Mouse (Mus musculus) small intestine, adult 2 months (tissue): ENCODE data around the gene S100z. TPM values are rescaled to one million over a fixed set of nuclear protein-coding genes. Genes with fewer than 3 reads are reported as not detected.

Experiments used
- H3K27ac ChIP-seq: fragments of 200-500 bp; 2 replicates; pipeline ENCODE4 v1.5.1; 2012; ENCODE audit warnings: low read depth, low read length, control low read depth, inconsistent platforms; ENCODE audit not compliant: insufficient read depth
- H3K27me3 ChIP-seq: fragments of 200-500 bp; 2 replicates; pipeline ENCODE4 v1.6.1; 2012; ENCODE audit warnings: mild to moderate bottlenecking, moderate library complexity, low read length, inconsistent platforms; ENCODE audit not compliant: control insufficient read depth, insufficient read depth
- H3K36me3 ChIP-seq: fragments of 200-500 bp; 2 replicates; pipeline ENCODE4 v1.6.1; 2012; ENCODE audit warnings: mild to moderate bottlenecking, low read length, control low read depth, inconsistent platforms; ENCODE audit not compliant: control insufficient read depth, insufficient read depth
- H3K4me1 ChIP-seq: fragments of 200-500 bp; 2 replicates; pipeline ENCODE4 v1.6.1; 2012; ENCODE audit warnings: low read length, inconsistent platforms, mixed read lengths; ENCODE audit not compliant: control insufficient read depth, insufficient read depth, insufficient read length
- H3K4me3 ChIP-seq: fragments of 200-500 bp; 2 replicates; pipeline ENCODE4 v1.5.1; 2012; ENCODE audit warnings: low read depth, mild to moderate bottlenecking, control low read depth, inconsistent platforms, low read length, moderate library complexity
- CTCF ChIP-seq: fragments of 200-500 bp; IDR thresholded peaks from 2 replicates; pipeline ENCODE4 v1.5.1; 2012; ENCODE audit warnings: low read depth, mild to moderate bottlenecking, control low read depth, inconsistent platforms, low read length, moderate library complexity, mixed read lengths; ENCODE audit not compliant: insufficient replicate concordance, insufficient read length; ENCODE audit errors: extremely low read depth
- POLR2A ChIP-seq: fragments of 200-500 bp; IDR thresholded peaks from 2 replicates; pipeline ENCODE4 v1.6.1; 2012; ENCODE audit warnings: low read depth, mild to moderate bottlenecking, control low read depth, inconsistent platforms, low read length, moderate library complexity
- WGBS: fragments of 180-500 bp; shearing (Covaris S2); methylation state at CpG from one replicate; pipeline ENCODE4 v1.1.7; 2018; 5-methylcytosine and 5-hydroxymethylcytosine counted together
- polyA plus RNA-seq: library from polyadenylated mRNA; depleted of rRNA; stranded (reverse); fragments of >200 nt; gene quantifications from 2 replicates; pipeline ENCODE4 v1.2.3, GENCODE M21; 2012; rRNA removed

Gene S100z
- polyA plus RNA-seq = not detected in 2 replicates

DNA sequence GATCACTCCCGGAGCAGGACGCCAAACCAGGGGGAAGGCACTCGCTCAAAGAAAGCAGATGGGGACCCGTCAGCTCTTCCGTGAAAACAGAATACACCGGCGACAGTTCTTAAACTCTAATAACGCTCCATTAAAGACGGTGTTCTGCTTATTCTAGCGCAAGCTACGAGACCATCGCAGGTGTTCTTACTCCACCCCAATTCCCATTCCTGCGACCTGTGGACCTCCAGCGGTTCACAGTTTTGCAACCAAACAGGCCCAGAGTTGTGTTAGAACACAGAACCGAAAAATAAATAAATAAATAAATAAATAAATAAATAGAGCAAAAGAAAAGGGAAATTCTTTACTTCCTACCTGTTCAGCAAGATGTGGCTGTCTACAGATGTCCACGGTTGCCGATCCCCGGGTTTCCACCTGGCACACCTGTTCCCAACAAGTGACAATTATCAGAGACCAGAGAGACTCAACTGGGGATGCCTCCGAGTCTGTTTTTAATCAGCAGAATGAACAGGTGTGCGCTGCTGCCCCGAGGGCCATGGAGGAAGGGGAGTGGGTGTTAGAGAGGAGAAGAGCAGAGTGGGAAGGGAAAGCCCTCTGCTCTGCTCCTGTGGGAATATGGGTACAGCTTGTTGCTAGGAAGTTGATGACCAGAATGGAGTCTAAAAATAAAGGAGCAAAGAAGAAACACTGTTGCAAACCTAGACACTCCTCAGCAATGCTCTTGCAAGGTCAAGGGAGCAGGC lies at the start of gene S100z:
Gene S100z, minus strand, starts transcription at position 51 of the 743 bp plus-strand sequence.
- Histone ChIP-seq H3K4me3 (no peak within 1 kb of the TSS), H3K36me3 (no peaks in the 10 kb centered on the region)
- WGBS = 89% methylated on average over 21 of the region's 21 CpGs

DNA sequence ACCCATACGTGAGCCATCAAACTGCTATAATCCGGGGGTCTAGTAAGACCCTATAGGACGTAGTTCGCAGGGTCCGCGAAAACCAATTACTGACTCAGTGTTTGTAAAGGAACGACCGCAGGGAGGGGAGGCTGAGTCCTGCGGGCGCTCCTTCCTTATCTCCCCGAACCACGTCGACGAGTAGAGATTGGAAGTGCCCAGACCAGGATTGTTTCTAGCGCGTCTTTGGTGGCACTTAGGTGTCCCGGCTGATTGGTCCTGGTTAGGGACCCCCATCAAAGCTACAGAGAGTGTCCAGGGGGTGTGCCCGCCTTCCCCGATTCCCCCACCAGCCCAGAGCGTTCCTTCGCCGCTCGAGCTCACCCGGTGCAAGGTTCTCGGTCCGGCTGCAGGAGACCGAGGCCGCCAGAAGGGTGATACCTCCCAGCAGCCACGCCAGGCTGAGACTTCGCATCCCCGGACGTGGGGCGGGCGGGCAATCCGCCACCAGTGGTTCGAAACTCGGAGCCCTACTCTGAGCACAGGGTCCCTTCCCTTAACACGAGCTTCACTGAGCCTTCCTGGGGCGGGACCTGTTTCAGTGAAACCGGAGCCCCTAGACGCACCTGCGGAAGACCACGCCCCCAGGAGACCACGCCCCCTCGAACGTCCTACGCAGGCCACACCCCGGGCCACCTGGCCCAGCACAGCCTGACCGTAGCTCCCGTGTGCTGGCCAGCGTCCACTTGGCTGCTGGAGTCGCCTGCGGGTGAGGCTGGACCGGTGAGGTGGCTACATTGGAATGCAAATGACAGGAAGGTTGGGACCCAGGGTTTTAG lies 46.4 kb upstream of the S100z start, which contains the start of gene F2rl1:
Gene F2rl1, minus strand, starts transcription at position 554 of the 818 bp plus-strand sequence.
- no peaks in the 10 kb centered on the region for H3K27me3 ChIP-seq
- under 1% methylated on average over 54 of the region's 54 CpGs for WGBS
- no peaks in the 10 kb centered on the region for H3K36me3 ChIP-seq
- TF ChIP-seq POLR2A (peak; percentile 68), CTCF (no peak)
- H3K27ac ChIP-seq = peak within 1 kb of the TSS; percentile 82
- H3K4me1 ChIP-seq = peaks cover 22% of the 10 kb centered on the region
- H3K4me3 ChIP-seq = peak within 1 kb of the TSS; percentile 94

More for the DNA sequence above, at the start of gene S100z:
- TF ChIP-seq CTCF (no peak), POLR2A (no peak)
- no peaks in the 10 kb centered on the region for H3K4me1 ChIP-seq
- H3K27ac ChIP-seq = no peak within 1 kb of the TSS
- H3K27me3 ChIP-seq = no peaks in the 10 kb centered on the region

DNA sequence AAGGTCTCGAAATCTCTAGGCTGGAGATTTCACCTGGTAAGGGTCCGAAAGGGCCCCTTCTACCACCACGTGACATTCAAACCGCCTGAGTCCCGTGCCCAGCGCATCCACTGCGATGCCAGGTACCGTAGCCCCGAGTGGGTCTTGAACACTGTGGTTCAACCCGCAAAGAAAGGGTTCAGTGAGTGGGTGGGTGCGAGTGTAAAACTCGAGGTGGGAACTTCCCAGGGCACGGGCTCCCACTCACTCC lies 45.8 kb upstream of the S100z start:
- under 1% methylated on average over 13 of the region's 13 CpGs for WGBS
- Histone ChIP-seq H3K36me3 (no peaks in the 10 kb centered on the region), H3K4me1 (peaks cover 22% of the 10 kb centered on the region), H3K27me3 (no peaks in the 10 kb centered on the region), H3K27ac (peak overlapping the region; percentile 82), H3K4me3 (peak overlapping the region; percentile 94)
- TF ChIP-seq CTCF (no peak), POLR2A (no peak)

DNA sequence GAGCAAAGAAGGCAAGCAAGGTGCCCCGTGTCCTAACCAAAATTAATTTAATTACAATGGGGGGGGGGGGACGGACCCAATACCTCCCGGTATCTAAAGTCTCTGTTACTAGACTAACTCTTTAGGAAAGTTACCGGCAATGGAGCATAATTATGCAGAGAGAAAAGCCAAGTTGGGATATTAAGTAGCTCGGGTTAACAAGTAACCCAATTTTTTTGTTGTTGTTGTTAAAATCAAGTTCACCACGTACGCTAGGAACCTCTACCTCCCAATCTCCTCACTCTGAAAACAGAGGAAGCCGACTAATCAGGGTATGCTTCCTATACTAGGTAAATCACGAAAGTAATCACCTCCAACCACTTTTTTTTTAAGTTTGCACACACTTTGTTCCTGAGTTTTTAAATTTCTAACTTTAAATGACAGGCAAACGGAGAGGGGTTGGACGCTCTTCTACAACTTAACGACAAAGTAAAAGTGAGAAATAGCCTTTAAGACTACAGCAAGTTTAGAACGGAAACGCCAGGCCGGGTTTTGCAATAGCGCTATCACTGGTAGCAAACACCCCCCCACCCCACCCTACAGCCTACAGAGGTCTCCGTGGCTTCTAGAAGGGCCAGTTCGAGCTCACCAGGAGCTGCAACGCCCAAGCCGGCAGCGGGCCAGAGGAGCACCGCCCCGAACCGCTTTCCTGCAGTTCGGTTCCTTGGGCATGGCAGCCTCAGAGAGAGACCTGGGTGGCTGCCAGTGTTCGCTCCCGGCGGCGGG lies 45.3 kb upstream of the S100z start:
- 6% methylated on average over 29 of the region's 29 CpGs for WGBS
- TF ChIP-seq CTCF (no peak), POLR2A (no peak; the same call in 1 of the 2 replicates)
- H3K27ac ChIP-seq = peak overlapping the region; percentile 82

GRCm38 (mm10) chr13:95522176-95522575 lies 43.7 kb upstream of the S100z start:
- TF ChIP-seq POLR2A = no peak
- TF ChIP-seq CTCF = no peak
- Histone ChIP-seq H3K27ac (0 out of 2 replicates have a peak overlapping the region, but pooled peaks have one; percentile 3), H3K27me3 (no peaks in the 10 kb centered on the region), H3K36me3 (no peaks in the 10 kb centered on the region), H3K4me1 (peaks cover 25% of the 10 kb centered on the region), H3K4me3 (no peak overlapping the region)
- 32% methylated on average over 10 of the region's 10 CpGs for WGBS

More for the DNA sequence above, 45.3 kb upstream of the S100z start:
- H3K4me3 ChIP-seq = peak overlapping the region; percentile 94
- peaks cover 22% of the 10 kb centered on the region for H3K4me1 ChIP-seq
- H3K27me3 ChIP-seq = no peaks in the 10 kb centered on the region
- no peaks in the 10 kb centered on the region for H3K36me3 ChIP-seq

- H3K4me1 ChIP-seq = peaks cover 25% of the 10 kb centered on the region
- no peaks in the 10 kb centered on the region for H3K36me3 ChIP-seq
- no peak for TF ChIP-seq CTCF
- TF ChIP-seq POLR2A = no peak
- WGBS = 41% methylated on average over 6 of the region's 6 CpGs
- H3K27me3 ChIP-seq = no peaks in the 10 kb centered on the region
- peak overlapping the region; percentile 64; the same call in 1 of the 2 replicates for H3K27ac ChIP-seq
- no peak overlapping the region for H3K4me3 ChIP-seq
These were observed 42.5 kb upstream of the S100z start for GRCm38 (mm10) chr13:95521029-95521428.
